Mouse (Mus musculus) bone marrow macrophage, adult 2 months (primary cell): ENCODE results near the gene Retreg1. TPM values are rescaled to one million over a fixed set of nuclear protein-coding genes. Genes with fewer than 3 reads are reported as not detected.

Source experiments
- H3K27ac ChIP-seq: 2 replicates; pipeline ENCODE4 v1.5.1; 2012; ENCODE audit warnings: low read depth, low read length; ENCODE audit not compliant: insufficient read depth
- H3K4me1 ChIP-seq: 2 replicates; pipeline ENCODE4 v1.6.1; 2012; ENCODE audit warnings: low read length; ENCODE audit not compliant: control insufficient read depth, insufficient read depth
- H3K4me3 ChIP-seq: 2 replicates; pipeline ENCODE4 v1.5.1; 2012; ENCODE audit warnings: mild to moderate bottlenecking, low read length, moderate library complexity; ENCODE audit not compliant: insufficient read depth
- CTCF ChIP-seq: IDR thresholded peaks from 2 replicates; pipeline ENCODE4 v1.5.1; 2012; ENCODE audit warnings: low read depth, mild to moderate bottlenecking, low read length, moderate library complexity
- POLR2A ChIP-seq: IDR thresholded peaks from 2 replicates; pipeline ENCODE4 v1.6.1; 2012; ENCODE audit warnings: mild to moderate bottlenecking, low read depth, low read length, borderline replicate concordance
- polyA plus RNA-seq: library from polyadenylated mRNA; stranded (reverse); fragments of >200 nt; gene quantifications from 2 replicates; pipeline ENCODE4 v1.2.4, GENCODE M21; 2012; ENCODE audit not compliant: missing spikeins, insufficient read depth, insufficient read length

The Retreg1 gene
- polyA plus RNA-seq, 1 experiment, result 48.4 TPM

DNA sequence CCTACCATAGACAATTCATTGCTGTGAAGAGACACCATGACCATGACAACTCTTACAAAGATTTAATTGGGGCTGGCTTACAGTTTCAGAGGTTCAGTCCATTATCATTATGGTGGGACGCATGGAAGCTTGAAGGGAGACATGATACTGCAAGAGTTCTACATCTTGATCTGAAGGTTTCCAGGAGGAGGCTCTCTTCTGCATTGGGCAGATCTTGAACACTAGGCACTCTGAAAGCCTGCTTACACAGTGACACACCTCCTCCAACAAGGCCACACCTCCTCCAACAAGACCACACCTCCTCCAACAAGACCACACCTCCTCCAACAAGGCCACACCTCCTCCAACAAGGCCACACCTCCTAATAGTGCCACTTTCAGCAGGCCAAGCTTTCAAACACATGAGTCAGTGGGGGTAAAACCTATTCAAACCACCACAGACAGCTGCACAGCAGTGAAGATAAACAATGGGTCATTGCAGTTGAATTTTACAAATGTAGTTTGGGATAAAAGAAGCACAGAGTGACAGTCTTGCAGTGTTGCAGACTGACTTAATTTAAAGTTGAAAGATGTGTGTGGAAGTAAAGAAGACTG, 4.7 kb downstream of the Retreg1 start:
- TF ChIP-seq CTCF (no peak), POLR2A (no peak)
- H3K27ac ChIP-seq, result no peak overlapping the region
- H3K4me3 ChIP-seq, result no peak overlapping the region
- H3K4me1 ChIP-seq, result peaks cover 16% of the 10 kb centered on the region

DNA sequence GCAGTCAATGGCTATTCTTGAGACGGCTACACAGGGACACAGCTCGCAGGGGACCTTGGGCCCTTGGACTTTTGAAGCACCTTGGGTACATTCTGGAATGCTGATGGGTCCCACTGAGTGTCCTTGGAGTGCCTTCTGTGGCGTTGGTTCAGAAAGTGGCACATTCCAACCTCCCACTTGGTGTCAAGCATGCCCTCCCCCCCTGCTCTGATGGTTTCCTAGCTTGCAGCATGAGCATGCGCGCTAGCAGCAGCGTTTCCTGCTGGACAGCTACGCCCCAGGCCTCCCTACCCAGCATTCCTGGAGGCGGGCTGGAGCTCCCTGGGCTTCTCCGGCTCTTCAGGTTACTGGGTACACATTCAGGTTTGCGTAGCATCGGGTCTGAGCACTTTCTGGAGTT, 7.6 kb downstream of the Retreg1 start:
- TF ChIP-seq POLR2A (no peak), CTCF (no peak)
- Histone ChIP-seq H3K4me3 (no peak overlapping the region), H3K4me1 (peaks cover 8% of the 10 kb centered on the region), H3K27ac (no peak overlapping the region)

DNA sequence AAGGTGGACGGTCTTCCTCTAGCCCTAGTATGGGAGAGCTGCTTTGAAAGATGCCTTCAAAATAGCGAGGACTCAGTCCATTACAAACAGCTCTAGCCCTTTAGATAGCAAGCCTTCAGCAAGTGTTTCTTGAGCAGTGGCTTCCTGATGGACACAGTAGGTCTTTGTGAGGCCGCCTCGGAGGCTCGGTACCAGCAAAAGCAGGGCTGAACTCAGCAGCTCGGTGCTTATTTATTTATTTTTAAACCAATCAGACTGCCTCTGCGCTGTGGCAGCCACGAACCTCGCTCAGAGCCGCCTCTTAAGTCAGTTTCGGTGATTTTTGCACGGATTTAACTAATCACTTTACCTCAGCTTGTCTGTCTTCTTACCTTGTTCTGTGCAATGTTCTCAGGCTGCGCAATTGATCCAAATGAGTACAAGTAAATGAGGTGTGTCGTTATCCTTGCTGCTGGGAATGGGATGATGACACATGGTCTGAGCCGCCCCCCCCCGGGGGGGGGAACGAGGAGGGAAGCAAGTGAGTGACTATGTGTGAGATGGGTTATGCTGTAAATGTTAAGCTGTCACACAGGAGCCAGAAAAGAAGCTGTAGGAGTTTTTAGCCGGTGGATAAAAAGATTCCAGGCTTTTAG, 11.4 kb downstream of the Retreg1 start:
- Histone ChIP-seq H3K4me3 (no peak overlapping the region), H3K4me1 (peaks cover 34% of the 10 kb centered on the region), H3K27ac (no peak overlapping the region)
- TF ChIP-seq POLR2A, result no peak
- TF ChIP-seq CTCF, result no peak

DNA sequence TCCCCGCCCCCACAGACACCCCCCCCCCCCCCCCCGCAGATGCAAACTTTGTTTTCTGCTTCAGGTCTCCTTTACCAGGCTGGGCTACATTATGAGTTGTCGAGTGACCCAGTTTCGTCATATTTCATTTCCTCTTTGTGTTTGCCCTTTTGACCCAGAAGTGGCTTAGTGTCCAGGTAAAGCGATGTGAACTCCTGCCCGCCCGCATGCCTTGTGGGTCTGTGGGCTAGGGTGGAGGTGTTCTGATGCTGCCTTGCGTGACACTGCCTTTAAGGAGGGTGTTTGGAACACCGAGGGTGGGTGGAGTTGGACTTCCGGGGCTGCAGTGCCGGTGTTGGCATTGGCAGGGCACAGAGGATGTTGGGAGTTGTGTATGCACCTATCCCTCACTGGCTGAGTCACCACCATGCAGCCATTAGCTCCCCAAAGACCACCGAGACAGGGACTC, 15.7 kb downstream of the Retreg1 start:
- TF ChIP-seq POLR2A, result no peak
- no peak for TF ChIP-seq CTCF
- Histone ChIP-seq H3K4me3 (no peak overlapping the region), H3K27ac (no peak overlapping the region), H3K4me1 (peaks cover 62% of the 10 kb centered on the region)

DNA sequence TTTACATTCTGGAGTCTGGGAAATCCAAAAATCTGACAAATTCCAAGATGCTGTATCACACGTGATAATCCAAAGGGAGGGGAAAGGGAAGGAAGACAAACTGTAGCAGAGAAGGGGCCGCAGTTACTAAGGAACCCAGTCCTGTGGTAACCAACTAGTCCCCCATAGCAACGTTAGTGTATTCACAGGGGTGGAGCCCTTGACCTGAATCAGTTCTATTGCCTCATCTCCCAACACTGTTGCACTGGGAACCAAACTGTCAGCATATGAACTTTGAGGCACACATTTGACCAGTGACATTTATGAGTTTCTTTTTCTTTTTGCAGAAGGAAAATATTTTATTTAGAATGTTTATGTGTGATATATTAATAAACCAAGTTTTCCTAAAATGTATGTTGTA, 16.5 kb downstream of the Retreg1 start:
- no peak overlapping the region for H3K4me3 ChIP-seq
- TF ChIP-seq POLR2A (no peak), CTCF (no peak)
- H3K27ac ChIP-seq, result no peak overlapping the region
- H3K4me1 ChIP-seq, result peaks cover 66% of the 10 kb centered on the region

DNA sequence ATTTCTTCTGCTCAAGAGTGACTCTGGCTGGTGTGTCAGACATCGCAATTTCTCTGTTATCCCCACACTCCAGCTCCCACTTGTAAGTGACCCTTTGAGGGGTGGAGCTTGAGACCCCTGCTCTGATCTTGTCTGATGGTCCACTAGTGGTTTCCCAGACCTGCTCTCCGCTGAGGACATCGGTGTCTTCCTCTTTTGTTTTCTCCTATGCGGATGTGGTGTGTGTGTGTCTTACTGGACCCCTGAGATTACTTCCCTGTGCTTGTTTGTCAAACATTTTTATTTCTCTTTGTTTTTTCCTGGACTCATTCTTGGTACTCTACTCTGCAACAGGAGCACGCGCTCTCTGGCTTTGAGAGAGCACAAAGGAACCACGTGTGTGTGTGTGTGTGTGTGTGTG, 18.9 kb downstream of the Retreg1 start:
- peak overlapping the region; percentile 24; the same call in 1 of the 2 replicates for H3K4me3 ChIP-seq
- H3K27ac ChIP-seq, result peak overlapping the region; percentile 72
- H3K4me1 ChIP-seq, result peaks cover 64% of the 10 kb centered on the region
- no peak for TF ChIP-seq CTCF
- TF ChIP-seq POLR2A, result no peak

DNA sequence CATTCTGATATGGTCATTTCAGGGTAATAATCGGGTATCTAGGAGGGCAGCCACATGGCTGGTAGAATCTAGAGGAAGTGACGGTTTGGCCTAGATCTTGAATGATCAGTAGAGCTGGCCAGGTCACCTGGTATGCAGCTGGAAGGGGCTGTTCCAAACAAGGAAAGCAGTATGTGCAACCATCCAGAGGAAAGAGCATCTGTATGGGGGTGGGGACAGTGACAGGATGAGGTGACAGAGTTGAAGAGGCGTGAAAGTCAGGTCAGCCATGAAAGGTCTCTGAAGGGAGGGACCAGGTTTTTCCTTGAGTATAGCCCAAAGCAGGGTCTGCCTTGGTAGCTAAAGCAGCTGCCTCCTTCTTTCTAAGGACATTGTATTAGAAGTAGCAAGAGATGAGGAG, 22.6 kb downstream of the Retreg1 start:
- H3K4me1 ChIP-seq, result peaks cover 73% of the 10 kb centered on the region
- H3K27ac ChIP-seq, result no peak overlapping the region

DNA sequence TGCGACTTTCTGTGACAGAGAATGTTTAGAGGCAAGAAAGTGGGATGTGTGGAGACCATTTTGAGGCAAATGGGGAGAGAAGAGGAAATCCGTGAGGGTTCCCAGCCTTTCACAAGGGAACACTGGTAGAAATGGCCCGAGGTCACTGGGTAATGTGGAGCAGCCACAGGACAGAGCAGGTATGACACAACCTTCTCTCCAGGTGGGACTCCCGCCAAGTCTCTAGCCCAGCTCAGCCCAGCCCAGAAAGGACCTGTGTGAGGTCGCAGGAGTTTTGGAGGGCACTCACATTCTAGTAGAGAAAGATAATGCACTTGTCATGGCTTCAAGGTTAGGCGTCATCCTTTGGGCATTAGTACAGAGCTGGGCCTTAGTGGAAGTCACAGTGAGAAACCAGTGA, 23.1 kb downstream of the Retreg1 start:
- no peak overlapping the region for H3K27ac ChIP-seq
- TF ChIP-seq POLR2A (no peak), CTCF (no peak)

More for the DNA sequence above, 22.6 kb downstream of the Retreg1 start:
- no peak for TF ChIP-seq POLR2A
- TF ChIP-seq CTCF, result no peak
- H3K4me3 ChIP-seq, result no peak overlapping the region

DNA sequence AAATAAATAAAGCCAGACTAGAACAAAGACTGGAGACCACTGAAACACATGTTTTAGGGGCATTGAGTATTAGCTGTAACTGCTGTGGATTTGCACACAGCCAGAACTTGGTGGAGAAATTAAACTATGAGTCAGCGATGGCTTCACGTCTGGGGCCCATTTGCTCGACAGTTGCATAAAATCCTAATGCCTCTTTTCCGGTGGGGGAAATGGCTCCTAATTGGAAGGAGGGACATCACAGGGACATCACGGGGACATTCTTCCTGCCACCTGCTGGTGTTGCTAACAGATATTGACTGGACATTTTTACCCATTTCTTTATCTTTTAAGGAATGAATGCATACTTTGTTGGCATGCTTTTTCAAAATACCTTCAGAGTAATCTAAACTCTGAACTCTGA, 26.1 kb downstream of the Retreg1 start:
- Histone ChIP-seq H3K4me1 (peaks cover 72% of the 10 kb centered on the region), H3K4me3 (no peak overlapping the region), H3K27ac (peak overlapping the region; percentile 58)
- no peak for TF ChIP-seq CTCF
- TF ChIP-seq POLR2A, result no peak

More for the DNA sequence above, 23.1 kb downstream of the Retreg1 start:
- no peak overlapping the region for H3K4me3 ChIP-seq
- peaks cover 72% of the 10 kb centered on the region for H3K4me1 ChIP-seq

DNA sequence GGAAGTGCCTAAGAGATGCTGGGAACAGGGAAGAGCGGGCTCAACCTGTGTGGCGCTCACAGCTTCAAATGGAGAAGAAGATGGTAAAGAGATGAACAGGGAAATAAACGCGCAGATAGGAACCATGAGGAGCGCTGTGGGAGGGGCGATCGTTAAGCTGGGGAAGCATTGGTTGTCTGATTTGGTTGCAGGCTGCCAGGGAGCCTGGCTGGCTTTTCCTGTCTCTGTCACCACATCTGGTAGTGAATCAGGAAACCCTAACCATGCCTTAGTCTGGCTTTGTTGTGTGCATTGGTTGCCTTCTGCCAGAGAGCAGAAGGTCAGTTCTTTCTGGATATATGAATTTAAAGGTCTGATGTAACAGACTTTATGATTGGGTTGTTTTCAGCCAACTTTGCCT, 28.5 kb downstream of the Retreg1 start:
- Histone ChIP-seq H3K4me3 (no peak overlapping the region), H3K27ac (no peak overlapping the region; the same call in 1 of the 2 replicates), H3K4me1 (peaks cover 73% of the 10 kb centered on the region)
- TF ChIP-seq POLR2A (no peak), CTCF (no peak)

DNA sequence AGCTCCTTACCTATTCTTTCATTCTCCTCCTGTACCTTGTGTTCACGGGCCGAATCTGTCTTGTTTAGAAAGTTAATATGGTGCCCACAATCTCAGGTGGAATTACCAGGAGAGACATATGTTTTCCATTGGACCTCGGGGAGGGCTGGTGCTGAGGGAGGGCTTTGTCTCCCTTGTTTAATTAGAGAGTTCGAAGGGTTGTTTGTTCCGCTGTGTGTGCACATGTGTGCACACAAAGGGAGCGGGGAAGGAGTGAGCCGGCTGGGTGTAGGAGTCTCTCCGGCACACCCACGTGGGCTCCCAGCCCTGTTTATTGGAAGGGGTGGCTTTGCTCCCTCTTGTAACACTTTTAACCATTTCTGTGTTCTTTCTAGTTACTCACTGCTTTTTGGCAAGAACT, 29.1 kb downstream of the Retreg1 start:
- Histone ChIP-seq H3K27ac (no peak overlapping the region), H3K4me3 (no peak overlapping the region), H3K4me1 (peaks cover 67% of the 10 kb centered on the region)
- TF ChIP-seq CTCF, result no peak
- no peak for TF ChIP-seq POLR2A

DNA sequence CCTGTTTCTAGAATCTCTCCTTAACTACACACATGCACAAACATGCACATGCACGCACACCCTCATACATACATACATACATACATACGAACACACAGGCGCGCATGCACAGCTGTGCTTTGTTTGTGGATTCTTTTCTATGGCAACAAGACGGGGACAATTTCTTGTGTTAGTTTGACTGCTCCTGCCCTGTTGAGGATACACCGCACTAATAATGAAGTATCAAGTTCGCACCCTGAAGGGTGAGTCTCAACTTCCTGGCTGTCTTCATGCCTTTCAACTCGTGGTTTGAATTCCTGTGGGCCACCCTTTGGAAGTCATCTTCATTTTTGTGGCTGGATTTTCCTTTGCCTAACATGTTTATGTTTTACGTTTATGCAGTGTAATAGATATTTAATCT, 29.7 kb downstream of the Retreg1 start:
- peaks cover 62% of the 10 kb centered on the region for H3K4me1 ChIP-seq
- H3K4me3 ChIP-seq, result no peak overlapping the region
- H3K27ac ChIP-seq, result no peak overlapping the region
- no peak for TF ChIP-seq CTCF
- no peak for TF ChIP-seq POLR2A
